Mouse (Mus musculus): ENCODE measurements around the gene Exoc3l. TPM values are rescaled to one million over a fixed set of nuclear protein-coding genes. Genes with fewer than 3 reads are reported as not detected.
"Not testable (repeated sequence)": the region's sequence is repeated elsewhere in the genome, so short reads cannot be mapped to it uniquely, and the experiment has no call there.

Exoc3l gene
- polyA plus RNA-seq, 1 experiment from 2014 or later = 6.2 TPM

DNA sequence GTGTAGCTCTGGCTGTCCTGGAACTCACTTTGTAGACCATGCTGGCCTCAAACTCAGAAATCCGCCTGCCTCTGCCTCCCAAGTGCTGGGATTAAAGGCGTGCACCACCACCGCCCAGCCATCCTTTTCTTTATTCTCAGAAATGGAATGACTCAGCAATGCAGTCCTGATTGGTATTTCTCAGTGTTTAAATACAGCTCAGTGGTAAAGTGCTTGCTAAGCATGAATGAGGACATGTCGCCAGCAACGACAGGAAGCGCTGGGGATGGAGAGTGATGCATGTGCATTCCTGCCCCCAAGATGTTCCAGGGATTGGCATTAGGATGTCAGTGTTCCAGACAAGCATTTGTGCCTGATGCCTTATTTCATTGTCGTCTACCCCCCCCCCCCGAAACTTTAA lies 7.5 kb upstream of the Exoc3l start:
- no peak for ATAC-seq (ENCODE audit: low read depth)
- Histone ChIP-seq H3K4me3 (replicated peaks) (no peak overlapping the region), H3K4me1 (replicated peaks) (peaks cover 82% of the 10 kb centered on the region), H3K27me3 (no peaks in the 10 kb centered on the region), H3K9me3 (replicated peaks) (no peaks in the 10 kb centered on the region), H3K36me3 (peaks cover 95% of the 10 kb centered on the region), H3K4me2 (peak overlapping the region; percentile 95), H3K9ac (no peak overlapping the region), H3K27ac (peak overlapping the region; percentile 97)
- no peak for DNase-seq
- WGBS (ENCODE audit: insufficient replicate concordance) = 64% methylated on average over 8 of the region's 8 CpGs

DNA sequence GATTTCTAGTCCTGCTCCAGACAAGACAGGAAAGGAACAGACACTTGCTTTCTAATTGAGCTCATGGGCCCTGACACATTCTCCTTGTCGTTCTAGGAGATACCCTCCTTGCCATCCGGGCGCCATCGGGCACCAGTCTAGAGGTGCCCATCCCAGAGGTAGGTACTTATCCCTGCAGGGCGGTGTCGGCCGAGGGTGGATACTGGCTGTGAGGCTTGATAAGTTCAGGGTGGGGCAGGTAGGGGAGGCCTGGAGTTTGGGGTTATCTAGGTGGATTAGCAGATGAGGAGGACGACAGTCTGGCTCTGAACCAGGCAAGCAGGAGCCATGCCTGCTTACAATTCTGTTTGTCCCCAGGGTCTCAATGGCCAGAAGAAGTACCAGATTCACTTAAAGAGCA lies 4.1 kb upstream of the Exoc3l start:
- peak; percentile 94 for ATAC-seq (ENCODE audit: low read depth)
- Histone ChIP-seq H3K4me2 (peak overlapping the region; percentile 95), H3K27me3 (no peaks in the 10 kb centered on the region; the same call in 1 of the 2 replicates), H3K9ac (peak overlapping the region; percentile 99), H3K4me1 (replicated peaks) (peaks cover 85% of the 10 kb centered on the region), H3K36me3 (peaks cover 64% of the 10 kb centered on the region), H3K27ac (peak overlapping the region; percentile 97), H3K9me3 (replicated peaks) (no peaks in the 10 kb centered on the region), H3K4me3 (replicated peaks) (peak overlapping the region; percentile 99)
- peak; percentile 90 for DNase-seq
- WGBS (ENCODE audit: insufficient replicate concordance) = 24% methylated on average over 8 of the region's 8 CpGs

DNA sequence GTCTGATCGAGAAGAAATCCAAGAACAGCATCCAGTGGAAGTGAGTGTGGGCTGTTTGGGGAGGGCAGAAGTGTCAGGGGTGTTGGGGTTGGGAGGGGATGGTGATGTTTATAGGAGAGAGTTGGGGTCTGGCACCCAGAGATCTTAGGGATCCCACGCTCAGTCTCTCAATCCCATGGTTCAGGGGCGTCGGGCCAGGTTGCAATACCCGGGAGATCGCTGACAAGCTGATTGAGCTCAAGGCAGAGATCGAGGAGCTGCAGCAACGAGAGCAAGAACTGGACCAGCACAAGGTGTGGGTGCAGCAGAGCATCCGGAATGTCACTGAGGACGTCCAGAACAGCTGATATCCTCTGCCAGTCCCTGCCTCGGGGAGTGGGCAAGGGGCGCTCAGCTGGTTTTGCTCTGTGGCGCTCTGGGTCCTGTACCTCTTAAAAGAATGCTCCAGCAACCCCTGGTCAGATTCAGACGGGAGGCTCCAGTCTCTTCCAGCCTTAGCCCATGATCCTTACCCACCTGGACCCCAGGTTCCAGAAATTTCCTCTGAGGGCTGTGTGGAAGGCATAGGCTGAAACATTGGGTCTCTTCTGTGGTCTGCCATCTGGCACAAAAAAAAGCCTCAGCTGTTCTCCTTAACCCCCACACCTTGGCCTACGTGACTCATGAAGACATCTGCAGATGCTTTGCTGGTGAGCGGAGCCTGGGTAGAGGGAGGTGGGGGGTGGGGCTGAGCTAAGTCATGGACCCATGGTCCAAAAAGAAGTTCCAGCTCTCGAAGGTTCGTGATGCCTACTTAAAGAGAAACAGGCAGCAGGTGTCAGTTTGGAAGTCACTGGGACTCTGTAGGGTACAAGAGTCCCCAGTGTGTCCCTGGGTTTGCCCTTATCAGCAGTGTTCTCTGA lies 2.7 kb upstream of the Exoc3l start:
- no peaks in the 10 kb centered on the region; the same call in 1 of the 2 replicates for H3K27me3 ChIP-seq
- 26% methylated on average over 18 of the region's 18 CpGs for WGBS (ENCODE audit: insufficient replicate concordance)
- peak overlapping the region; percentile 97 for H3K27ac ChIP-seq
- H3K36me3 ChIP-seq = peaks cover 50% of the 10 kb centered on the region
- ATAC-seq (ENCODE audit: low read depth) = peak; percentile 15; the same call in 1 of the 2 replicates
- peak overlapping the region; percentile 95 for H3K4me2 ChIP-seq
- no peaks in the 10 kb centered on the region for H3K9me3 ChIP-seq (replicated peaks)
- DNase-seq = no peak
- H3K9ac ChIP-seq = peak overlapping the region; percentile 99
- peak overlapping the region; percentile 99 for H3K4me3 ChIP-seq (replicated peaks)
- peaks cover 71% of the 10 kb centered on the region for H3K4me1 ChIP-seq (replicated peaks)

DNA sequence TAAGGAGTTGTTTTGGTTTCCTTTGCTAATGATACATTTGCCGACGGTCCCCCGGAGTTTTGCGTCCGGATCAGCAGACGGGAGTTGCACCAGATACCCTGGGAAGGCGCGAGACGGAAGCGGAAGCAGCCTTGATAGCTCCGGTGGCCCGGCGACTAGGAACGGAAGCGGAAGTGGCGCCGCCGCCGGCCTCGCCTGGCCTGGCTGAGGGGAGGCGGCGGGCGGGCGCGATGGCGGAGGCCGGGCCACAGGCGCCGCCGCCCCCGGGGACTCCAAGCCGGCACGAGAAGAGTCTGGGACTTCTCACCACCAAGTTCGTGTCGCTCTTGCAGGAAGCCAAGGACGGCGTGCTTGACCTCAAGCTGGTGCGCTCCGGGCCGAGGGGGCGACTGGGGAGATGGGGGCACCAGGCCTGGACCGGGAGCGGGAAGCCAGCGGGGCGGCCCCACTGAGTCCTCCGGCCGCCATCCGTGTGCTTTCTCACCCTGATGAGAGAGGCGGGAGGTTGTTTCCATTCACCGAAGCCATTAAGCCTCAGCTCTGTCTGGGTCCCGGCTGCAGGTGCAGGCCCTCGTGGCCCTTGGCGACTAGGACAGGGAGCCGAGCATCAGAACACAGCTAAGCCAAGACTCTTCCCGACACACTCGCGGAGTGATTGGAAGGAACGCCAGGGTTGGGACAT lies 1.8 kb upstream of the Exoc3l start, which contains the start of gene E2f4:
E2f4 (plus strand) TSS at position 153 of the 682 bp plus-strand sequence.
- peaks cover 2% of the 10 kb centered on the region; the same call in 1 of the 2 replicates for H3K27me3 ChIP-seq
- H3K36me3 ChIP-seq = peaks cover 41% of the 10 kb centered on the region
- H3K9me3 ChIP-seq (replicated peaks) = no peaks in the 10 kb centered on the region
- peak; percentile 86 for DNase-seq
- H3K9ac ChIP-seq = peak within 1 kb of the TSS; percentile 99
- H3K4me1 ChIP-seq (replicated peaks) = peaks cover 62% of the 10 kb centered on the region
- peak within 1 kb of the TSS; percentile 99 for H3K4me3 ChIP-seq (replicated peaks)
- under 1% methylated on average over 58 of the region's 58 CpGs for WGBS (ENCODE audit: insufficient replicate concordance)
- peak; percentile 70 for ATAC-seq (ENCODE audit: low read depth)
- H3K4me2 ChIP-seq = peak within 1 kb of the TSS; percentile 95
- peak within 1 kb of the TSS; percentile 97 for H3K27ac ChIP-seq

DNA sequence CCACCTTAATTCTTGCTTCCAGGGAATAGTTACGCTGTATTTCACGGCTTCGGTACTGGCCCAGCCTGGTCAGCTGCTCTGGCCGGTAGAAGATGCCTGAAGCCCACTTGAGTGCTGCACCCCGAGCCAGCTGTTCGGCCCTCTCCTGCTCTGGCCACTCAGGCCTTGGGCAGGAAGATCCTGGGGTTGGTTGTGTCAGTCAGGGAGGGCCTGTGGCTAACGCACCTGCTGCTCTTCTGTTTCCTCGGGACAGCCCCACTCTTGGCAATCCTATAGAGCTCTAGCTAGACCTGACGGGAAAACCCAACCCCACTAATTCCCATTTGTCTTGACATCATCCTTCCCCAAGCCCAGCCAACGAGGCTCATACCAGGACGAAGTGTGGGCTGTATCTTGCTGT lies 645 bp downstream of the Exoc3l start:
- Histone ChIP-seq H3K4me2 (peak overlapping the region; percentile 95), H3K27me3 (peaks cover 9% of the 10 kb centered on the region), H3K9me3 (replicated peaks) (no peaks in the 10 kb centered on the region), H3K4me3 (replicated peaks) (peak overlapping the region; percentile 33; the same call in 1 of the 2 replicates), H3K4me1 (replicated peaks) (peaks cover 44% of the 10 kb centered on the region), H3K9ac (no peak overlapping the region), H3K36me3 (peaks cover 17% of the 10 kb centered on the region), H3K27ac (0 out of 2 replicates have a peak overlapping the region, but pooled peaks have one; percentile 97)
- WGBS (ENCODE audit: insufficient replicate concordance) = 55% methylated on average over 11 of the region's 11 CpGs
- ATAC-seq (ENCODE audit: low read depth) (no peak), DNase-seq (no peak)

DNA sequence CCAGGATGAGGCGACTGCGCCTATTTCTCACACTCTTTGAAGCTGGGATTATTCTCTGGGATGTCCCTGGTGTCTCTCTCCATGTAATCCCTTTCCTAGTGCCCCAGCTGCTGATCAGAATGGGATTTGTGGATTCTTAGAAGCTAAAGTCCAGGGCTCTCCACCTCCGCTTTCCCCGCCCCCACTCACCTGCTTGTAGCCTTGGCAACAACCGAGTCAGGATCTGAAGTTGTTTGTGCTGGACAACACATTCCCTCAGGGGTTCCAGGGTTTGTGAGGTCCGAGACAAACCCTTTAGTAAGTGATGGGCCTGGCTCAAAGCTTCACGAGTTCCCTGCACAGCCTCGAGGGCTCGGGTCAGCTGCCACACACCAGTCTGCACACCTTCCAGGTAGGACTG lies 1.1 kb downstream of the Exoc3l start:
- 71% methylated on average over 9 of the region's 9 CpGs for WGBS (ENCODE audit: insufficient replicate concordance)
- H3K4me3 ChIP-seq (replicated peaks) = peak overlapping the region; percentile 33; the same call in 1 of the 2 replicates
- no peak overlapping the region for H3K9ac ChIP-seq
- no peaks in the 10 kb centered on the region for H3K9me3 ChIP-seq (replicated peaks)
- H3K4me1 ChIP-seq (replicated peaks) = peaks cover 44% of the 10 kb centered on the region
- peaks cover 14% of the 10 kb centered on the region for H3K27me3 ChIP-seq
- DNase-seq (no peak), ATAC-seq (ENCODE audit: low read depth) (no peak)
- H3K4me2 ChIP-seq = peak overlapping the region; percentile 95
- no peak overlapping the region for H3K27ac ChIP-seq
- H3K36me3 ChIP-seq = peaks cover 12% of the 10 kb centered on the region

DNA sequence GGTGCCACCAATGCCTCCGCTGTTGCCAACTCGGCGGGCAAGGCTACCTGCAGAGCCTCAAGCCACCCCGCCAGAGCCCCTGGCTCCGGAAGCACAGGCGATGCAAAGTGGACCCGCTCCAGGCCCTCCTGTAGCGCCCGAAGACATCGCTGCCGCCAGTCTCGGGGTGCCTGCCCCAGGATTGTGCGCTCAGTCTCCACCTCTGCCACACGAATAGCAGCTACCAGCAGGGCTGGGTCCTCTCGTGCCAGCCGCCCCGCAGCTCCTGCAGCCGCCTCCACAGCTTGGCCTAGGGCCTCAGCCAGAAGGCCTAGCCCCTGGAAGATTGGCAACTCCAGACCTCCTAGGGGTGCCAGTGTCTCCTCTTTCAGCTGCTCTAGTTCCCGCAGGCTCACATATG lies 2.5 kb downstream of the Exoc3l start:
- WGBS (ENCODE audit: insufficient replicate concordance) = 78% methylated on average over 19 of the region's 19 CpGs
- no peak for ATAC-seq (ENCODE audit: low read depth)

DNA sequence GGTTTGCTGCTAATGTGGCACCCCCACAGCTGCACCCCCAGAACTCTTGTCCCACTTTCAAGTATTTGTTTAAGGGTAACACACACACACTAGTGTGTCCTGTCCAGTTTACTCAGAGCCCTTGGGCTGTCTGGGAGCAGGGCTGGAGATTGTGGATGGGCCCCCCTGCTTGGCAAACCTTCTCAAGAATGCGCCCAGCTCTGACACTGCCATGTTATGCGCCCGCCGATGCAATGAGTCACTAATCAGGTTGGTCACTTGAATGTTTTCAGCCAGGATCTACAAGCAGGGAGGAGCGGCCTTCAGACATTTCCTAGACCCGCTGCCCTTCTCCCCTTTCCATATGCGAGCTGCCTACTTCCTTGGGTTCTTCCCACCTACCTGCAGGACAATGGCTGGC lies 3.4 kb downstream of the Exoc3l start:
- H3K4me1 ChIP-seq (replicated peaks) = peaks cover 47% of the 10 kb centered on the region
- H3K4me3 ChIP-seq (replicated peaks) = no peak overlapping the region
- H3K9ac ChIP-seq = no peak overlapping the region
- H3K36me3 ChIP-seq = no peaks in the 10 kb centered on the region
- no peak overlapping the region for H3K4me2 ChIP-seq
- H3K27ac ChIP-seq = no peak overlapping the region
- WGBS (ENCODE audit: insufficient replicate concordance) = 74% methylated on average over 7 of the region's 7 CpGs
- H3K9me3 ChIP-seq (replicated peaks) = no peaks in the 10 kb centered on the region
- ATAC-seq (ENCODE audit: low read depth) (no peak), DNase-seq (no peak)
- H3K27me3 ChIP-seq = peaks cover 23% of the 10 kb centered on the region

More for the DNA sequence above, 2.5 kb downstream of the Exoc3l start:
- DNase-seq = no peak
- H3K4me1 ChIP-seq (replicated peaks) = peaks cover 46% of the 10 kb centered on the region
- H3K4me2 ChIP-seq = no peak overlapping the region
- no peak overlapping the region for H3K9ac ChIP-seq
- H3K9me3 ChIP-seq (replicated peaks) = no peaks in the 10 kb centered on the region
- peaks cover under 1% of the 10 kb centered on the region for H3K36me3 ChIP-seq
- no peak overlapping the region for H3K27ac ChIP-seq
- peaks cover 20% of the 10 kb centered on the region for H3K27me3 ChIP-seq
- H3K4me3 ChIP-seq (replicated peaks) = no peak overlapping the region

DNA sequence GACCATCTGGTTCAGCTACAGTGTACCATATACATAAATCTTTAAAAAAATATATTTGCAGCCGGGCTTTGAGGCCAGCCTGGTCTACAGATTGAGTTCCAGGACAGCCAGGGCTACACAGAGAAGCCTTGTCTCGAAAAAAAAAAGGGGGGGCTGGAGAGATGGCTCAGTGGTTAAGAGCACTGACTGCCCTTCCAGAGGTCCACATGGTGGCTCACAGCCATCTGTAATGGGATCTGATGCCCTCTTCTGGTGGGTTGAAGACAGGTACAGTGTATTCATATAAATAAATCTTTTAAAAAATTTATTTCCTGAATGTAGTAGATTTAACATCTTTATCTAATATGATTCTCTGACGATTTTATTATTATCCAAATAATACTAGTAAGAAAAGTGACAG lies 4.1 kb downstream of the Exoc3l start:
- Histone ChIP-seq H3K4me1 (replicated peaks) (peaks cover 43% of the 10 kb centered on the region), H3K27me3 (peaks cover 23% of the 10 kb centered on the region)
- H3K36me3 ChIP-seq; H3K4me2 ChIP-seq; H3K9ac ChIP-seq; DNase-seq; H3K4me3 ChIP-seq (replicated peaks); H3K27ac ChIP-seq; H3K9me3 ChIP-seq (replicated peaks); ATAC-seq (ENCODE audit: low read depth): not testable (repeated sequence)
- WGBS (ENCODE audit: insufficient replicate concordance) = 38% methylated on average over 3 of the region's 3 CpGs

DNA sequence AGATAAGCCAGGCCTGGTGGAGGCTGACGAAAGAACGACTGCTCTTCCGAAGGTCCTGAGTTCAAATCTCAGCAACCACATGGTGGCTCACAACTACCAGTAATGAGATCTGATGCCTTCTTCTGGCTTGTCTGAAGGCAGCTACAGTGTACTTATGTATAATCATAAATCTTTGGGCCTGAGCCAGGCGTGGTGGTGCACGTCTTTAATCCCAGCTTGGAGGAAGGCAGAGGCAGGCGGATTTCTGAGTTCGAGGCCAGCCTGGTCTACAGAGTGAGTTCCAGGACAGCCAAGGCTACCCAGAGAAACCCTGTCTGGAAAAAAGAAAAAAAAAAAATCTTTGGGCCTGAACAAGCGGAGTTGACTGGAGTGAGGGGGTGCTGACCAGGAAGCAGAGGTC lies 4.5 kb downstream of the Exoc3l start:
- not testable (repeated sequence) for ATAC-seq (ENCODE audit: low read depth); H3K27ac ChIP-seq; H3K9ac ChIP-seq; H3K4me2 ChIP-seq; H3K4me3 ChIP-seq (replicated peaks); H3K9me3 ChIP-seq (replicated peaks); DNase-seq; H3K36me3 ChIP-seq
- Histone ChIP-seq H3K4me1 (replicated peaks) (peaks cover 38% of the 10 kb centered on the region), H3K27me3 (peaks cover 28% of the 10 kb centered on the region)
- 73% methylated on average over 8 of the region's 8 CpGs for WGBS (ENCODE audit: insufficient replicate concordance)
